Mouse (Mus musculus) brain, embryonic 18.5 days (tissue): ENCODE measurements around the gene Mnt.

Source experiments
- DNase-seq: peaks from one replicate; pipeline ENCODE4 v3.0.0-alpha.2; 2012; ENCODE audit warnings: low read depth, low spot score

Gene Mnt

GRCm38 (mm10) chr11:74845784-74846183, 15.1 kb downstream of the Mnt start:
- DNase-seq: no peak

DNA sequence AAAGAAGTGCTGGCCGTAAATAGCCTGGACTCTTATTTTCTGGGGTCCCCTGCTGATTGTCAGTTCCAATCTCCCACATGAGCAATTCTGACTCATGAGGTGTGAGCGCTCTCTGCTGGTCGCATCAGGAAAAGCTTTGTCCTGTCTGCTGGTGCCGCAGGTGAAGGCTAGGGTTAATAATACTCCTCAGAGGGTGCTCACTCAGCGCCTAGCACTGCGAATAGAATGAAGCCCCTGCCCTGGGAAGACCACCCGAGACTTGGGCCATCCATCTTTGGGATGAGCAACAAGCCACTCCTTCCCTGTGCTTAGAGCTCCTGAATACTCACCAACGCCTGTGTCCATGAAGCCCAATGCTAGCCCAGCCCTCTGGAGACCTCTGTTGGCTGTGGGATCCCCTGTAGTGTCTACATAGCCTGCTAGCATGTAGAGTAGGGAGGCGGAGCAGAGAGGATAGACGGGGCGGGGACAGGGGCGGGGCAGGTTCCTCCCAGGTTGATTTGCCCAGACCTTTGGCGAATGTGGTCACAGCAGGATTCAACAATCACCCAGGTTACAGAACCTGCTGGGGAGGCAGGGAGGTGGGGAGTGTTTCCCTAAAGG, 17.3 kb downstream of the Mnt start:
- no peak for DNase-seq

DNA sequence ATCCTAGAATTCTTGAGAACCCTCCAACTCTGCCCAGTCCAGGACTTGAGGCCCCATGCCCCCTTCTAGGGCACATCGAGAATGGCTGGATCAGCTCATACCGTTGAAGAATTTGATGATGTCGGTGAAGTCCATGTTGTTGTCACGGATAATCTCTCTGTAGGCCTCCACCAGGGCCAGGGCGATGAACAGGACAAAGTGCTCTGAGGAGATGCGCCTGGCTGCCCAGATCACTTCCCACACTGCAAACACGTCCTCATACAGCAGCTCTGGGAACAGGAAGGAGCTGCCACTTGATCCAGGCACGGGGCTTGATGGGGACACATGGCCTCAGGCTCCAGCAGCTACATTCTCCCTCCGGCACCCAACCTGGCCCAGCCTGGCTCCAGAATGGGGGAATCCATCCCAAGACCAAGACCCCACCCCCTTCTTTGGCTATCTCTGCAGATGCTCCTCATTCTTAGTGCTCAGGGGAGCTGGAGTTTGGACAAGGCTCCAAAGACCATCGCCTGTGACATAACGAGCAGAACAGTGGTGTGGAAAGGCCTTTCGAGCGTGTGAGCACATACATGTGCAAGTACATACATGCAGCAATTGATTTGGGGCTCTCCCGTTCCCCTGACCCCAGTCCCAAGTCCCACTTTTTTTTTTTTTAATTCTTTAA, 20.4 kb downstream of the Mnt start:
- DNase-seq: no peak

DNA sequence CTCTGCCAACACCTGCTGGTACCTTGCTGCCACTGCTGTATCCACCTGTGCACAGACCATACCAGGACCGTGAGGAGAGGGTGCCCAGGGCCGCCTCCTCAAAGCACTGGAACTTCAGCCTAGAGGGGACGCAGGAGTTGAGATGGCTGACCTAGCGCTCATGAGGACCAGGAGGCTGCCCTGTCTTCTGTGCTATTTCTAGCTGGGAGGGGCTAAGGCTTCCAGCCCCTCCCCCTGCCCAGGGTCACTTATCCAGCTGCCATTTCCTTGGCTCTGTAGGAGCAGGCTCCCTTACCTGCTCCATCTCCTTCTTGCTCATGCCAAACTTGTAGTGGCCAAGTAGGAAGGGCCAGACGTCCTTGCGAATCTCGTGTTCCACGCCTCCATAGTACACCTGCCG, 27.0 kb downstream of the Mnt start:
- DNase-seq: no peak

GRCm38 (mm10) chr11:74862129-74862528, 31.4 kb downstream of the Mnt start:
- no peak for DNase-seq

DNA sequence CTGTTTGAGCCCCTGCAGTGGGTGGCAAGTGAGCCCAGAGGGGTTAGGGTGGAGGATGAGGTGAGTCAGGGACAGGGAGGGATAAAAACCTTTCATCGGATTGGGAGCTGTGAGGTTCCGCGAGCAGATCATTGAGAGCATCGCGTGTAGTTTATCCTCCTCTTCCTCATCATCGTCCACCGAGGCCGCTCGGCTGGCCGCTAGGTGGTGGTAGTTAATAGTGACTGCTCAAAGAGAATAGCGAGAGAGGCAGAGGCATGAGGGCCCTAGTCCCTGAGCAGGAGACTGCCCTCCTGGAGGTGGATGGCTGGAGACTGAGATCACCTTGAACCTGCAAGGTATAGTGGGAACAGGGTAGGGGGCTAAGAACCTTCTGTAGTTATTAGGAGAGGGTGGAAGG, 32.8 kb downstream of the Mnt start:
- no peak for DNase-seq

DNA sequence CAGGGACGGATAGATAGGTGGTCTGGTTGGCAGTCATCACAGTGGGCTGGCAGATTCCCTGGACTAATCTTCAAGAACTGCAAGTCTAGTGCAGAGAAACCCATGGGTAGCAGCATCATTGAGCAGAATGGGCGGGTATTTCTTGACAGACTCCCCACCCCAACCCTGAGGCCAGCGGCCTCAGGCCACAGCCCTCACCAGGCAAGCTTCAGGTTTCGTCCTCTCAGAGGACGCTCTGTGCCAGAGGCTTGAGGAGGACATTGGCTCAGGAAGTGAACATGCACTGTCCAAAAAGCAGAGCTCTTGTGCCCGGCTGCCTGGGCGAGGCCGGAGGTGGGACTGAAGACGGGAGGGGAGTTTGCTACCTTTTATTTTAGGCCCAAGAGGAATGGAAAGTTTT, 33.7 kb downstream of the Mnt start:
- DNase-seq: no peak

- DNase-seq: no peak
Observed at GRCm38 (mm10) chr11:74865252-74865651, 34.5 kb downstream of the Mnt start.

DNA sequence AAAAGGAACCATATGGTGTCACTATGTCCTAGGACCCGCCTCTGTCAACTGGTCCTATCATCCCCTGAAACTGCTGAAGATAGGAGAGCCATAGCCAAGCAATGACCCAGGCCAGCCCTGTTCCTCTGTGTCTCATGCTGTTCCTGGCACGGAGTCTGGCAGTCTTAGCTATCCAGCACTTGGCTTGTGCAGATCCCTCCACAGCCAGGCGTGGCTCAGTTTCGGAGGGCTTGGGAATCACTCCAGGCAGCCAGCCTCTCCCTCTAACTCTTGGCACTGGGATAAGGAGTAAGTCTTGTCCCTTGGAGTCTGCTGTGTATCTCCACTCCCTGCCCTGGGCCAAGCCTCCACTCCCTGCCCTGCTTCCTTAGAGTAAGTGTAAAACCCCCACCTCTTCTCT, 35.9 kb downstream of the Mnt start:
- DNase-seq: no peak

- DNase-seq: no peak
Observed at GRCm38 (mm10) chr11:74867181-74867580, 36.5 kb downstream of the Mnt start.

- no peak for DNase-seq
Observed at GRCm38 (mm10) chr11:74868046-74868760, 37.5 kb downstream of the Mnt start.

GRCm38 (mm10) chr11:74869603-74870002, 38.9 kb downstream of the Mnt start:
- no peak for DNase-seq

- no peak for DNase-seq
Observed at GRCm38 (mm10) chr11:74870544-74870943, 39.8 kb downstream of the Mnt start.

DNA sequence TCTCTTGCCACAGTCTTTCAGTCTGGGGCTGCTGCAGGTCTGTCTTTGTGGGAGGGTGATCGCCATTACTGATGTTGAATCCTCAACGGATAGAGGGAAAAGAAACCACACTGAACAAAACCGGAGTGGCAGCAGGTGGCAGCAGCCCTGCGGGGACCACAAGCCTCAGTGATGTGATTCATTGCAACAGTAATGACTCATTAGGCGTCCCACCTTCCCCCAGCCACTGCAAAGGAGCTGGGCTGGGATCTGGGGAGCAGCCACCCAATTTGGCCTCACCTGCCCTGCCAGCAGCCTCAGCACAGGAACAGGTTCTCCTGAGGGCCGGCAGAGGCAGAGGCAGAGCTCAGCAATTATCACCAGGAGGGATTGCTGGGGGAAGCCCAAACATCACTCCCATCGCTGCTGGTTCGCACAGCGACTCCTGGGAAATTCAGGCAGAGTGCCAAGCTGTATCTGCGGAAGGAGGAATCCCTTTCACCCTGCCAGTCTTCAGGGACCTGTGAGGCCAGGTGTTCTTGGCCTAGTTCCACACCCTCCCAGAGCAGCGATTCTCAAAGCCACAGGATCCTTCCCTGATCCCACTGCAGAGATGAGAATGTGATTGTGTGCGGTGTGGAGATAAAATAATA, 40.4 kb downstream of the Mnt start:
- DNase-seq: no peak

GRCm38 (mm10) chr11:74874630-74875029, 43.9 kb downstream of the Mnt start:
- no peak for DNase-seq

- DNase-seq: no peak
Observed at GRCm38 (mm10) chr11:74876801-74877200, 46.1 kb downstream of the Mnt start.

GRCm38 (mm10) chr11:74880999-74881398, 50.3 kb downstream of the Mnt start:
- DNase-seq: no peak

GRCm38 (mm10) chr11:74881979-74882378, 51.3 kb downstream of the Mnt start:
- DNase-seq: no peak

GRCm38 (mm10) chr11:74883098-74883497, 52.4 kb downstream of the Mnt start:
- DNase-seq: no peak

- no peak for DNase-seq
Observed at GRCm38 (mm10) chr11:74894619-74895018, 63.9 kb downstream of the Mnt start.
